Mouse (Mus musculus): ENCODE results near the gene Pcmtd2. TPM values are rescaled to one million over a fixed set of nuclear protein-coding genes. Genes with fewer than 3 reads are reported as not detected.
"Not testable (repeated sequence)": the region's sequence is repeated elsewhere in the genome, so short reads cannot be mapped to it uniquely, and the experiment has no call there.

The Pcmtd2 gene
- polyA plus RNA-seq (2015; fragmentation: Nextera tagmentation; extraction: Ambion mirVana) = 24.7 and 30.4 TPM in 2 replicates

DNA sequence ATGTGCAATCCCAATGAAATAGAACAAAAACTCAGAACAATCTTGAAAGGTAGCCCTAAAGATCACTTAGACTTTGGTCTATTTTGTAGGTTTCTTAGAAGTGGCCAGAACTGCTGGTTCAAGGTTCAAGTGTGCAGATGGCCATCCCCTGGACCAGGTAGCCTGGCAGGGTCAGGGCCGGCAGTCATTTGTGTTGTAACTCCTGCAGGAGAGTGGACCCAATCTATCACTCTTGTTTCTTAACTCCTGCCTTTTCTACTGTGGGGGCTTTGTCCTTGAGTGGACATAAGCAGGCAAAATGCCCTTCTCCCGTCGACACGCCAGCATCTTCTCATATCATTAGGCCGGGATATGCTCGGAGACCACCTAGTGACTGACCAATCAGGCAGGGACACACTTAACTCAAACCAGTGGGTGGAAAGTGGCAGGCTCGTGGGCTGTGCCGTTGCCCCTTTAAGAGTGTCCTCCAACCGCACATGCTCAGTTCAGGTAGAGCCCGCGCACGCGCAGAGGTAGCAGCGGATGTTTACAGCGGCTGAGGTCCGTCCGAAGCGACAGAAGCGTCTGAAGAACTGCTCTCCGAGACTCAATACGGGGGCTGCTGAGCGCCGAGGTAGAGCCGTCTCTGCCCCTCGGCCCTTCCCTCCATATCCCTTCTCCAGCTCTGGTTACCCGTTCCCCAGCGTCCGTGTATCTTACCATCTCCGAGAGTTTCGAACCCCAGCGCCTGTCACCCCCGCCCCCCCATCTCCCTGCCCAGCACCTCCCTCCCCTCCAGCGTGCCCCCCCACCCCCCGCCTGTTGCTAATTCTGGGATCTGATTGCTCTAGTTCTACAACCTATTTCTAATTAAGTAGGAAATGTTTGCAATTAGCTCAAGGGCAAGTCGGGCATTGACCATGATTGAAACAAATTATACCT is at the start of gene Pcmtd2:
Pcmtd2 (plus strand) TSS at position 483 of the 921 bp plus-strand sequence.
- peak; percentile 99 for ATAC-seq
- Histone ChIP-seq H3K4me3 (replicated peaks) (peak within 1 kb of the TSS; percentile 68), H3K4me2 (replicated peaks) (peak within 1 kb of the TSS; percentile 74), H3K27me3 (replicated peaks) (no peaks in the 10 kb centered on the region), H3K27ac (peak within 1 kb of the TSS; percentile 77; the same call in 1 of the 2 replicates), H3K4me1 (replicated peaks) (0 out of 2 replicates have a peak, but pooled peaks cover 5% of the 10 kb centered on the region), H3K9me3 (no peaks in the 10 kb centered on the region), H3K36me3 (no peaks in the 10 kb centered on the region), H3K9ac (peak within 1 kb of the TSS; percentile 66)
- WGBS = under 1% methylated on average over 34 of the region's 35 CpGs

DNA sequence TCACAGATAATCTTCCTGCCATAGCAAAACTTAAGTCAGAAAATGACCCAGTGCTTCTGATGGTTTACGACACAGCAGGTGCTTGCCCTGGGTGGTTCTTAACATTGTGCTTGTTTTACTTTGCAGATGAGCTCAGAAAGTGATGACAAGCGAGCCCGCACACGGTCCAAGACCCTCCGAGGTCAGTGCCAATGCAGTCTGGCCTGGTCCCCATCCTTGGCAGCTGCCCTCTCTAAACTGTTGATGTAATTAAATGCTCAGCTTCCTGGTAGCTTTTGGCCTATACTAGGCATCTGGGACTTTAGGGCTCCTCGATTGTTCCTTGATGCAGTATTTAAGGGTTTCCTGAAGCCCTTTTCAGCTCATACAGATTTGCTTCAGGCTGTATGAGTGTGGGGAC is 48.3 kb upstream of the Pcmtd2 start:
- H3K9ac ChIP-seq = no peak overlapping the region
- WGBS = 80% methylated on average over 6 of the region's 6 CpGs
- no peaks in the 10 kb centered on the region for H3K36me3 ChIP-seq
- no peak overlapping the region for H3K27ac ChIP-seq
- no peak for ATAC-seq
- H3K27me3 ChIP-seq (replicated peaks) = no peaks in the 10 kb centered on the region
- no peaks in the 10 kb centered on the region for H3K4me1 ChIP-seq (replicated peaks)
- no peak overlapping the region for H3K4me3 ChIP-seq (replicated peaks)
- no peak overlapping the region for H3K4me2 ChIP-seq (replicated peaks)
- H3K9me3 ChIP-seq = no peaks in the 10 kb centered on the region

DNA sequence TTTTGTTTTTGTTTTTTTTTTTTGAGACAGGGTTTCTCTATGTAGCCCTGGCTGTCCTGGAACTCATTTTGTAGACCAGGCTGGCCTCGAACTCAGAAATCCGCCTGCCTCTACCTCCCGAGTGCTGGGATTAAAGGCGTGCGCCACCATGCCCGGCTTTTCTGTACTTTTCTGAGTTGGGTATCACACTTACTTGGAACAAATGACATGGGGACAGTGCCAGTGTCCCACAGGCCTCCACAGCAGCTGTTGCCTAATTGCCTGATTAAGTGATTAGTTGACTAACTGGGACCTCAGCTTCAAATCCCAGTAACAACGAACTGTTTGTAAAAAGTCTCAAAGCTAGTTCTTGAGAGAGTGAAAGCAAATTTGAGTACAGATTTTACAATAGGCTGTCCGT is 44.5 kb upstream of the Pcmtd2 start:
- not testable (repeated sequence) for H3K27ac ChIP-seq; H3K27me3 ChIP-seq (replicated peaks); H3K4me2 ChIP-seq (replicated peaks); H3K9ac ChIP-seq; H3K4me3 ChIP-seq (replicated peaks); ATAC-seq; H3K36me3 ChIP-seq; H3K9me3 ChIP-seq; H3K4me1 ChIP-seq (replicated peaks)
- WGBS = 84% methylated on average over 8 of the region's 8 CpGs

DNA sequence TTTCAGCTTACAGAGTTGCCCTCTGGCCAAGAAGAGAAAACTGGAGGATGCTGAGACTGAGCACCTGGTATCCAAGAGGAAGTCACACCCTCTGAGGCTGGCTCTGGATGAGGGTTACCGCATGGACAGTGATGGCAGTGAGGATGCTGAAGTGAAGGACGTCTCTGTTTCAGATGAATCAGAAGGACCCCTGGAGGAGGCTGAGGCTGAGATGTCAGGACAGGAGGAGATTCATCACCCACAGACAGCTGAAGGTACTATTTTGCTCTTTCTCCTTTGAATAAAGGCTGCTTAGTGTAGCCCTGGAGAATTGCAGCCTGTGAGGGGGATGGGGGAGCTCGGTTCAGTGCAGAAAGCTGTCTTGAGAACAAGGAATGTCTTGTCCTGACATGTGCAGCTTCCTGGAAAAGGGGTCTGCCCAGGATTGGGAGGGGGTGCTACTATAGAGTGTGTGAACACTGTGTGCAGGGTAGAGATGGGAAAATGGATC is 42.0 kb upstream of the Pcmtd2 start:
- ATAC-seq = no peak
- Histone ChIP-seq H3K36me3 (no peaks in the 10 kb centered on the region), H3K4me2 (replicated peaks) (no peak overlapping the region), H3K27me3 (replicated peaks) (no peaks in the 10 kb centered on the region), H3K9ac (no peak overlapping the region), H3K27ac (no peak overlapping the region), H3K9me3 (no peaks in the 10 kb centered on the region), H3K4me1 (replicated peaks) (no peaks in the 10 kb centered on the region), H3K4me3 (replicated peaks) (no peak overlapping the region)
- 60% methylated on average over 3 of the region's 3 CpGs for WGBS

DNA sequence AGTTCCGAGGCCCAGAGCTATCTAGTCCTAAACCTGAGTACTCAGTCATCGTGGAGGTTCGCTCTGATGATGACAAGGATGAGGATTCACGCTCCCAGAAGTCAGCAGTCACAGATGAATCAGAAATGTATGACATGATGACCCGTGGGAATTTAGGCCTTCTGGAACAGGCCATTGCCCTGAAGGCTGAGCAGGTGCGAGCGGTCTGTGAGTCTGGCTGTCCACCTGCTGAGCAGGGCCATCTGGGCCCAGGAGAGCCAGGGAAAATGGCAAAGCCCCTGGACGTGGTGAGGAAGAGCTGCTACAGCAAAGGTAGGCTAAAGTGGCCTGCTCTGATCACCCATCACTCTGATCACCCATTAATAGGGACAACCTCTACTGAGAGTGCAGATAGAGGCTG is 40.0 kb upstream of the Pcmtd2 start:
- Histone ChIP-seq H3K27ac (no peak overlapping the region), H3K9ac (no peak overlapping the region), H3K9me3 (no peaks in the 10 kb centered on the region), H3K36me3 (no peaks in the 10 kb centered on the region), H3K4me1 (replicated peaks) (no peaks in the 10 kb centered on the region), H3K4me2 (replicated peaks) (no peak overlapping the region), H3K27me3 (replicated peaks) (no peaks in the 10 kb centered on the region), H3K4me3 (replicated peaks) (no peak overlapping the region)
- ATAC-seq = no peak
- 81% methylated on average over 8 of the region's 8 CpGs for WGBS

DNA sequence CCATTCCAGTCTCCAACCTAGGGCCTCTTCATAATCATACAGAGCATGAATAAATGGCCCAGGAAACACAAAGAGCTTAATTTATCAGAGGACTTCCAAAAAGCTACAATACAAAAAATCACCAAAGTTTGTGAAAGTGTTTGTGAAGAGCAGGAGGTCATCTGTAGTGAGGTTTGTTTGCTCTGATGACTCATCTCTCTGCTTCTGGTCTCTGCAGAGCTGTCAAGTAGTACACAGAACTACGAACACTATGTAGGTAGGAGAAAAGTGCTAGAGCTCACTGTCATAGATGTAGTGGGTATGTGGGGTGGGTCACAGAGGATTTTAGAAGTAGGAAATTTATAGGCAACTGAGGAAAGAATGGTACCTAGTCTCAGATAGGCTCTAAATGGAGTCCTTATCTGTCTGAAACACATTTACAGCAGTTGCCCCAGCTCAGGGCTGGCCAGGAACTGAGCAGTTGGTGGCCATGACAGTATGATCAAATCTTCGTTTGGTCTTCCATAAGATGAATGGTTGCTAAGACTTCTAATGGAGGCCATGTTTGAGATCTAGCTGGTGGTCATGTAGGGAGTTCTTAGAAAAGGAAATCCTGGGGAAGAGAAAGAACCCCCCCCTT is 8.5 kb upstream of the Pcmtd2 start:
- no peak for ATAC-seq
- Histone ChIP-seq H3K4me2 (replicated peaks) (no peak overlapping the region), H3K9ac (no peak overlapping the region), H3K4me3 (replicated peaks) (no peak overlapping the region), H3K27me3 (replicated peaks) (no peaks in the 10 kb centered on the region), H3K4me1 (replicated peaks) (no peaks in the 10 kb centered on the region), H3K27ac (no peak overlapping the region), H3K36me3 (no peaks in the 10 kb centered on the region), H3K9me3 (no peaks in the 10 kb centered on the region)
- 61% methylated on average over 2 of the region's 2 CpGs for WGBS

DNA sequence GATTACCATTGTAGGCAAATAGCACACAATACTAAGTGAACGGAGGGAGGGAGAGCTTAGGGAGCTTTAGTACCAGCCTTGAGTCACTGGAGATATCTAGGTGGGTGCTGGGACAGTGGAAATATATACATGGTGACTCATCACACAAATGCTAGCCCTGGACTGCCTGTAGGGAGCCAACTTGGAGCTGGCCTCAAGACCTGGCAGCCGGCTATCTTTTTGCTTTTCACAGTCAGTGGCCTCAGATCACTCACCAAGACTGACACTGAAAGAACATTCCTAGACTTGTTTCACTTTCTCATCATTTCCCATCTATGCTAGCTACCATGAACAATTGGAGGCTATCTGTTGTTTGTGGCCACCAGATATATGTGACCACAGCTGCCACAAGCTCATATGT is 4.9 kb upstream of the Pcmtd2 start:
- H3K4me1 ChIP-seq (replicated peaks) = no peaks in the 10 kb centered on the region
- H3K27me3 ChIP-seq (replicated peaks) = no peaks in the 10 kb centered on the region
- H3K9ac ChIP-seq = no peak overlapping the region
- no peak overlapping the region for H3K4me2 ChIP-seq (replicated peaks)
- ATAC-seq = no peak
- H3K36me3 ChIP-seq = no peaks in the 10 kb centered on the region
- H3K9me3 ChIP-seq = no peaks in the 10 kb centered on the region
- no peak overlapping the region for H3K27ac ChIP-seq
- no peak overlapping the region for H3K4me3 ChIP-seq (replicated peaks)
- 85% methylated on average over 2 of the region's 2 CpGs for WGBS

DNA sequence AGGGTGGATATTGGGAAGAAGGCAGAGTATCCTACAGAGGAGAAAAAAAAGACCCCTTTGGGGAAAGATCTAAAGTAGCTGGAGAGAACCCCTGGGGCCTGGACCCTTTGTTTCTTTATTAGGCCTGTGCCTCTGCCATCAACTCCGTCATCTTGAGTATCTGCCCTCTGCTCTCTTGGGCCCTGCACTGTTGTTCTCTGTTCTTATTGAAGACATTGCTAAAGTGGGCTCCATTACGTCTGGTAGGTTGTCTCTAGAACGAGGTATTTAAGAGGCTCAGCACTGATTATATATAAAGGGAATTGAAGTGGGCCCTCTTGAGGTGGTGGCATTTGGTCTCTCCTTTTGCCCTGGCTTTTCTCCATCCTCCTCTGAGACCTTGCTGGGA is 633 bp downstream of the Pcmtd2 start:
- peak overlapping the region; percentile 66 for H3K9ac ChIP-seq
- under 1% methylated on average over 3 of the region's 3 CpGs for WGBS
- H3K4me2 ChIP-seq (replicated peaks) = peak overlapping the region; percentile 74
- H3K27me3 ChIP-seq (replicated peaks) = no peaks in the 10 kb centered on the region
- ATAC-seq = no peak
- H3K27ac ChIP-seq = 0 out of 2 replicates have a peak overlapping the region, but pooled peaks have one; percentile 77
- H3K4me1 ChIP-seq (replicated peaks) = 0 out of 2 replicates have a peak, but pooled peaks cover 5% of the 10 kb centered on the region
- peak overlapping the region; percentile 68 for H3K4me3 ChIP-seq (replicated peaks)
- H3K36me3 ChIP-seq = no peaks in the 10 kb centered on the region
- no peaks in the 10 kb centered on the region for H3K9me3 ChIP-seq

DNA sequence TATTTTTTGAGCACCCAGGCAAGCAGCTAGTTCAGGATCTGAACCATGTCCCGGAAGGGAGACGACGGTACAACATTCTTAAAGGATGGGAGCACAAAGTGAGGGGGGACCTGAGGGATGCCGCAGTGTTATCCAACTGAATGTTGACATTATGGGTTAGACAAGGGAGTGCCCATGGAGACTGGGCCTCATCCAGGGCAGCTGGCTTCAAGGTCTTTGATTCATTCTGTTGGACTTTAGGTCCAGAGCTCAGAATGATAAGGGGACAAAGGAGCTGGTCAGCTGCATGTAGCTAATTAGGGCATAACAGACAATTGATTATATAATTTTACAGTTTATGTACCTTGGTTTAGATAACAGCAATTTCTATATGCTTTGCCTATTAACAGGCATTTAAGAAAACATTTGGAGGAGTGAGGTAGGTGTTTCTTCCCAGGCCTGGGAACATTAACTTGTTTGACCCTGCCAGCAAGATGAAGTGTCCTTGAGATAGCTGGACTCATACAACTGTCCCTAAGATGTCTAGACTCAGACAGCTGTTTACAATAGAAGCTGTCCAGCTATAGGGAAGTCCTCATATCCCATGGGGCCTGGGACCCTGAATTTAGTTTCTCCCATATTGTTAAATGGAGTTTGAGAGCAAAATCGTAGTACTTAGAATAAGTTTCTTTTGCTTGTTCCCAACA is 8.2 kb downstream of the Pcmtd2 start:
- H3K9ac ChIP-seq = no peak overlapping the region

DNA sequence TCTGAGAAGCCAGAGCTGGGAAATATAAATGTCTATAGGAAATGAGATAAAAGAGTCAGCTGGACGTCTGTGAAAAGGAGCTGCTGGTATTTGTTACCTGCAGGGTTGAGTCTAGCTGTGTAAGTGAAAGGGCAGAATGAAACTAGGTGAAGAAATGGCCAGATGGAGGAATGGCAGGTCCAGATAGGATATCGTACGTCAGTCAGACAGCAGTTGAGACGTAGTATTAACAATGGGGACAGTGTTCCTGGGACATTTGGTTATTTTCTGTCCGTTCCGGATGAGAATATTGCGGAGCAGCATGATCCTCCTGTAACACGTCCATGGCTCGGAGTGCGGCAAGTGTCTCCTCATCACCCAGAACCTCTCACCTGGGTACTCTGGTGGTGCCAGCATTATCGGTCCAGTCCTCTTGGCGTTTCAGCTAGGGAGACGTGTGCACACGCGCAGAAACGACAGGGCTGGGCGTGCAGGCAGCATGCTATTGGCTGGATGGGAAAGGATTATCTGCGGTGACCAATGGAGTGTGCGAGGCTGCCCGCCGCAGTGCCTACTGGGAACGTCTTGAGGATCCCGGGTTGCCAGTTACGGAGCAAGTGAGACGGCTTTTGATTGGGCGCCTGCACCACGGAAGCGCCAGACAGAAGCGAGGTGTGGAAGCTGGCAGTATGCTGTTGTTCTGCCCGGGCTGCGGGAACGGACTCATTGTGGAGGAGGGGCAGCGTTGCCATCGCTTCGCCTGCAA is 26.3 kb downstream of the Pcmtd2 start, which contains the start of gene Polr3k:
Polr3k (plus strand) TSS at position 547 of the 745 bp plus-strand sequence.
- H3K4me3 ChIP-seq (replicated peaks) = peak within 1 kb of the TSS; percentile 78
- H3K27me3 ChIP-seq (replicated peaks) = no peaks in the 10 kb centered on the region
- ATAC-seq = peak; percentile 100
- no peaks in the 10 kb centered on the region for H3K9me3 ChIP-seq
- peak within 1 kb of the TSS; percentile 68 for H3K4me2 ChIP-seq (replicated peaks)
- peaks cover 5% of the 10 kb centered on the region for H3K4me1 ChIP-seq (replicated peaks)
- peak within 1 kb of the TSS; percentile 55 for H3K27ac ChIP-seq
- under 1% methylated on average over 35 of the region's 35 CpGs for WGBS
- peaks cover 6% of the 10 kb centered on the region; the same call in 1 of the 2 replicates for H3K36me3 ChIP-seq
- peak within 1 kb of the TSS; percentile 68 for H3K9ac ChIP-seq

More for the DNA sequence above, 8.2 kb downstream of the Pcmtd2 start:
- H3K27me3 ChIP-seq (replicated peaks) = no peaks in the 10 kb centered on the region
- H3K9me3 ChIP-seq = no peaks in the 10 kb centered on the region
- H3K27ac ChIP-seq = no peak overlapping the region
- ATAC-seq = peak; percentile 87
- H3K4me1 ChIP-seq (replicated peaks) = no peaks in the 10 kb centered on the region
- WGBS = 66% methylated on average over 5 of the region's 5 CpGs
- no peaks in the 10 kb centered on the region for H3K36me3 ChIP-seq
- no peak overlapping the region for H3K4me2 ChIP-seq (replicated peaks)
- H3K4me3 ChIP-seq (replicated peaks) = no peak overlapping the region

DNA sequence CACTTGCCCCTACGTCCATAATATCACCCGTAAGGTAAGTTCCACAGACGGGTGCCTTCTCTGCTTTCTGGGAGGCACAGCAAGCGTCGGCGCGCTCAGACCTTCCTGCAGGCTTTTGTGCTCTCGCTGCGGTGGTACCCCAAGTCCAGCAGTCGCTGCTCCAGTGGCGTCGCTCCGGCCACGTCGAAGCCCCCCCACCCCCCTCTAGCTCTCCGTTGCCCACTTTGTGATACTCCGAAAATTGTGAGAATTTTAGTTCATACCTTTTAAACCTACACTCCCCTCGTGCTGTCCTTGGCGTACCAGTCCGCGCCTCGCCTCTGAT is 26.8 kb downstream of the Pcmtd2 start:
- whole genome bisulfite sequencing = under 1% methylated on average over 22 of the region's 22 CpGs
- H3K27me3 ChIP-seq (replicated peaks) = no peaks in the 10 kb centered on the region
- H3K4me3 ChIP-seq (replicated peaks) = peak overlapping the region; percentile 78
- H3K9ac ChIP-seq = peak overlapping the region; percentile 68
- peak overlapping the region; percentile 55 for H3K27ac ChIP-seq
- no peak; the same call in 1 of the 2 replicates for ATAC-seq
- no peaks in the 10 kb centered on the region for H3K9me3 ChIP-seq
- peaks cover 6% of the 10 kb centered on the region; the same call in 1 of the 2 replicates for H3K36me3 ChIP-seq
- H3K4me1 ChIP-seq (replicated peaks) = peaks cover 5% of the 10 kb centered on the region
- peak overlapping the region; percentile 68 for H3K4me2 ChIP-seq (replicated peaks)

All from intestine, embryonic 15.5 days (tissue).